Mouse (Mus musculus) lung, postnatal 25 days (tissue): ENCODE results near the gene Ssna1.

Source experiments
- DNase-seq: peaks from one replicate; pipeline ENCODE4 v3.0.0; 2022; ENCODE audit warnings: low spot score

Ssna1 gene

GRCm38 (mm10) chr2:25271827-25272511, at the start of gene Ssna1, which contains the start of gene Anapc2:
Ssna1 (minus strand) TSS chr2:25272438.
Anapc2 (plus strand) TSS chr2:25272478.
- DNase-seq = peak; percentile 97

DNA sequence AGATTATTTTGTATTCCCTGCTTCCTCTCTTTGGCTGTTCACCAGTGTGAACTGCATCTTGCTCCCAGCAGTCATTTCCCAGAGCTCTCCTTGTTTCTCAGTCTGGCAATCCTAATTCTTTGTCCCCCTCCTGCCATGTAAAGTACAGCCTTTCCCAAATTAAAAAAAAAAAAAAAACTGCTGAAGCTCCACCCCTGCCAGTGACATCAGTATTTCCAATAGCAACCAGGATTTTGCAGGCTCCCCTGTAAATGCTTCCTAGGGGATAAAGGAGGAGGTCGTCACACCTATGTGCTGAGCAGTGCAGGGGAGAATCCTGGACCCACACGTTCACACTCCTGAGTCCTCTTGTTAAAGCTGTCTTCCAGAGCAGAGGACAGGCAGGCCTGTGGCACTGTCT, 47.8 kb upstream of the Ssna1 start:
- no peak for DNase-seq

DNA sequence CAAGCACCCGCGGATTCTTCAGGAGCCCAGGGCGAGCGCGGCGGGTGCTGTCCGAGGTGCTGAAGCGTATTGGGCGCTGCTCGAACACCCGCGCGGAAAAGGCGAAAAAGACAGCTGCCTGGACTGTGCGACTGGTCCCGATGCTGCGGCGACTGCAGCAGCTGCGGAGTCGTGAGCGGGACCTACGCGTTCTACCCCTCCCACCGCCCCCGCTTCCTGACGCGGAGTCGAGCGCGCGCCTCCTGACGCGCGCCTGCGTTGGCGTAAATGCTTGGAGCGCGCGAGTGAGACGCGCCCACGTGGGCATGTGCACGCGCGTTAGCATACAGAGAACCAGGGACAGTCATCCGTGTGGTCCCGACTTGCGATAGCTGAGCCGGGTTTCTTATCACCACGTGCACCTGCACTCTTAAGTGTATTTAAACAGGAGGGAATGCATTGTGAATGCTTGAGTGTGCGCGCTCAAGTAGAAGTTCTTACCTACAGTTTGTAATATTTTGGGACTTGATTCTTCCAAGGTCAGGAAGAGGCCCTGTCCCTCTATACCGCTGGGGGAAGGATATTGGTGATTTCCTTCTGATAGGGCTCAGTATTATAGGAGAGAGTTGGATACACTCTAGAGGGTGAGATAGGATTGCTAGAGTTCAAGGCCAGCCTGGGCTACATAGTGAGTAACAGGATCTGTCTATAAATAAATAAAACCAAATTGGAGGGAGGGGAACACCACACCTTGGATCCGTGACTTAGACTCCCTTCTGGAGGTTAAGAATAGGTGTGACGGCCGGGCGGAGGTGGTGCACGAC, 46.9 kb upstream of the Ssna1 start, which contains the start of gene Grin1:
Gene Grin1, minus strand, starts transcription at position 217 of the 803 bp plus-strand sequence.
- peak; percentile 32 for DNase-seq

DNA sequence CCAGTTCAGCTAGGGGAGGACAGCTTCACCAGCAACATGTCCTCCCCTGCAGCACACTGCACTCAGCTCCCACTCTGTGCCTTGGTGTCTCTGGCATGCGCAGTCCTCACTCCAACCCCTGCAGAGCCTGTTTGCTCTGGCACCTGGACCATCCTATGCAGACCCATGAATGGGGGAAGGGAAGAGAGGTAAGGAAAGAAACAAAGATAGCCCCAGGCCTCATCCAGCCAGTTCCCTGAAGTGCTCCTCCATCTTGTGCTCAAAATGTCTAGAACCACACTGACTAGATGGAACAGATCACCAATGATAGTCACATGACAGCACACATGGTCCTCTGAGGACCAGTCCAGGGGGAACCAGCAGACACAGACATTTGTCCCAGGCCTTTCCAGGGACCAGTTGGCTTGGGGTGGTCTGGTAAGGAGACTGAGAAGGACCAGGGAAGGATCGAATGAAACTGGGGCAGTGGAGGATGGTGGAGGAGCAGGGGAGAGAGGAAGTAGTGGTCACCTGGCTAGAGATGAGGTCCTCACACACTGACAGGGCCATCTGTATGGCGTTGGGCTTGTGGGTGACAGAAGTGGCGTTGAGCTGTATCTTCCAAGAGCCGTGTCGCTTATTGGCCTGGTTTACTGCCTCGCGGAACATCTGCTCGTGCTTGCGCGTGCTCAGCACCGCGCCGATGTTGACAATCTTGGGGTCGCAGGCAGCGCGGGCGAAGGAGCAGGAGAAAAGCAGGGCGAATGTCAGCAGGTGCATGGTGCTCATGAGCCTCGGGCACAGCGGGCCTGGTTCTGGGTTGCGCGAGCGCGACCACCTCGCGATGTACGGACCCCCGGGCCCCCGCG, 46.1 kb upstream of the Ssna1 start:
- no peak for DNase-seq

DNA sequence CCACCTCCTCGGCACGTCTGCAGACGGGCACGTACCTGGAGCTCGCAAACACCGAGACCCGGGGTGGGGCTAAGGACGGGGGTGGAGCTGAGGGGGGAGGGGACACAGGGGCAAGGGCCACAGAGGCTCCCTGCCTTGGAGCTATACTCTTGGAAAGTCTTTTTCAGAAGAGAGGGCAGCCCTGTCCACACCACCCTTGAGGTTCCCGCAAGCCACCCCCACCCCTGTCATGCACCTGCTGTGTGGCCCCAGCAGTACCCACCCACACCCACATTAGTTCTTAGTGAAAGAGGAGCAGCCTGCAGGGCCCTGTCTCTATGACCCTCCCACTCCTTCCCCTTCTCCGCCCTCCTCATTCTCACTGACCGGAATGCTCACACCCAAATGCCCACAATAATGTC, 39.3 kb upstream of the Ssna1 start:
- no peak for DNase-seq

- no peak for DNase-seq
Measured at GRCm38 (mm10) chr2:25310969-25311368, 38.7 kb upstream of the Ssna1 start.

- DNase-seq = no peak
Measured at GRCm38 (mm10) chr2:25310180-25310579, 37.9 kb upstream of the Ssna1 start.

GRCm38 (mm10) chr2:25305587-25306359, 33.5 kb upstream of the Ssna1 start:
- DNase-seq = no peak

DNA sequence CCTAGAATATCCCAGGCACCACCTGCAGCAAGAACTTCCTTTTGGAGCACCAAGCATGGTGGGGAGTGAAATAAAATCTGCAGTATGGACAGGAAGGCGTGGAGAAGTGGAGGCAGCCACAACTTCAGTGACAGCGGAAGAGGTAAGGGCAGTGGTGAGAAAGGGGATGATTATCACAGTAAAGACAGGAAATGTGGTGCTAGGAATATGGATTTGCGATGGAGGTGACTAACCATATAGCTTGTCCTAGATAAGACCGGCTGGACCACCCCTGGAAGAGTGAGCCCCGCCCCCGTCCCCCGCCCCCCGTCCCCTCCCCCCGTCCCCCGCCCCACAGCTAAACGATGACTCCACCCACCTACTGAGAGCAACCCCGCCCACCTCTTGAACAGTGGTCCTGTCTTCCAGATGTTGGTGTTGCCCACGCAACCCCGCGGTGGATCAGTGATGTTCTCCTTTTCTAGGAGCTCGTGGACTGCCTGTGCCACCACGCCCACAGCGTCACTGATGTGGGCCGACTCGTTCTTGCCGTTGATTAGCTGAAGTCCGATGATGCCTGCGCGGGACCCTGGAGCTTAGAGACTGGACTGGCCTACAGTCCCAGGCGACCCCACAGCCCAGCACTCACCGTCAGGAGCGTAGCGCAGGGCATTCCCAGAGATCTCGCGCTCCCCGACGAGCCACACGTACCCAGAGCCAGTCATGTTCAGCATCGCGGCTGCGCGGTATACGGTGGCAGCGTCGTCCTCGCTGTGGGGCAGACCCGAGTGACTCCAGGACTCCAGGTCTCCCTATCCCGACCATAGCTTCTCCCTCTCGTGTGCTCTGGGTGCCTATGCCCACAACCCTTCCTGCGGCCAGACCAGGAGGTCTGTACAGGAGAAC, 32.7 kb upstream of the Ssna1 start:
- DNase-seq = no peak

GRCm38 (mm10) chr2:25303931-25304656, 31.9 kb upstream of the Ssna1 start:
- no peak for DNase-seq

- no peak for DNase-seq
Measured at GRCm38 (mm10) chr2:25303452-25303851, 31.2 kb upstream of the Ssna1 start.

GRCm38 (mm10) chr2:25298046-25298445, 25.8 kb upstream of the Ssna1 start:
- DNase-seq = no peak

- no peak for DNase-seq
Measured at GRCm38 (mm10) chr2:25297093-25297492, 24.9 kb upstream of the Ssna1 start.

DNA sequence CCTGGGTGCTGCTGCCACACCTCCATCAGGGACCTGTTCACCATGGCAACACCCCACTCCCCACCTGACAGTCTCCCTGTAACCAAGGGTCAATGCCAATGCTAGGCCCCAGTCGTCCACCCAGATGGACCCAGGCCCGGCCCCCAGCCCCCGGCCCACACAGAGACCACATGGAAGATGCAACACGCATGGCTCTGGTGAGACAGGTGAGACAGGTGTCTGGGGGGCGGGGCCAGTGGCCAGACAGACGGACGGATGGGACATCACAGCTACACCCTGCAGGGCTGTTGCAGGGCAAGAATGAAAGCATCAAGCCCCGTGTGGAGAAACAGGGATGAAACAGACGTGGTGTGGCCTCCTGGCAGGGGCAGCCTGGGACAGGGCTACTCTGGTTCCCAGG, 21.5 kb upstream of the Ssna1 start:
- DNase-seq = no peak

DNA sequence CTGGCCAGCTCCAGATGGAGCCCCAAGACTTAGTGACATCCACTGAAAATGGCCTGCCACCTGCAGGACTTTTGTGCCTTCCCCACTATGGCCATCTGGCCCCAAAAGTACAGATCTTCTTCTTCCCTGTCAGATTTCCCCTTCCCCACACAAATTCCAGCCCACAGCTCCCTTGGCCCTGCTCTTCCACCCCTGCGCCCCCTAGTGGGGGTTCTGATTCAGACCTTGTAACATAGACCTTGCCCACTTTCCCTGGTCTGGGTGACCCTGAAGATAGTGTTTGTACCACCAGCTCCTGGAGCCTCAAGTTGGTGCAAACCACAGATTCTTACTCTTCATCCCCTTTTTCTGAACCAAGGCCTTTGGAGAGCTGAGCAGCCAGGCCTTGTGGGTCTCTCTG, 20.6 kb upstream of the Ssna1 start:
- peak; percentile 73 for DNase-seq

DNA sequence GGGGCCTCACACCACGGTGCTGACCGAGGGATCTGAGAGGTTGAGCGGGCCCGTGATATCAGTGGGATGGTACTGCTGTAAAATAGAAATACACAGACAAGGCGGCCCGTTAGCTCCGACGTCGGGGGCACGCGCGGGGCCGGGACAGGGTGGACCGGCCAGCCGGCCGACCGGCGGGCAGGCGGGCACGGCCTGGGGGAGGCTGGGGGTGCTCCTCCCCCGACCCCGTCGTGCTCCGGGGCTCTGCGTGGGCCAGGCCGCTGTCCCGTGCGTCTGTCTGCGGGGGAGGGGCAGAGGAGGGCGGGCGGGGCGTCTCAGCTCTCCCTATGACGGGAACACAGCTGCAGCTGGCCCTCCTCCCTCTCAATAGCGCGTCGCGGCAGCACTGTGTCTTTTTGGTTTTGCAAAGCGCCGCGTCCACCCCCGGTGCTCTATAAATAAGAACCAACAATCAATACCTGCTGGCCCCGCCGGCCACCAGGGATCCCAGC, 19.9 kb upstream of the Ssna1 start:
- DNase-seq = no peak

- no peak for DNase-seq
Measured at GRCm38 (mm10) chr2:25291184-25292053, 19.2 kb upstream of the Ssna1 start.

GRCm38 (mm10) chr2:25290816-25291130, 18.5 kb upstream of the Ssna1 start:
- DNase-seq = no peak
